Mouse (Mus musculus) ES-Bruce4 (cell line): ENCODE results near the gene Gatad1. TPM values are rescaled to one million over a fixed set of nuclear protein-coding genes. Genes with fewer than 3 reads are reported as not detected.

Experiments used
- H3K27ac ChIP-seq: 2 replicates; pipeline ENCODE4 v1.5.1; 2012; ENCODE audit warnings: low read length, inconsistent platforms; ENCODE audit not compliant: insufficient read depth
- H3K27me3 ChIP-seq: 2 replicates; pipeline ENCODE4 v1.6.1; 2012; ENCODE audit warnings: mild to moderate bottlenecking, low read length, inconsistent platforms; ENCODE audit not compliant: control insufficient read depth, poor library complexity, insufficient read depth, severe bottlenecking
- H3K36me3 ChIP-seq: 2 replicates; pipeline ENCODE4 v1.6.1; 2012; ENCODE audit warnings: inconsistent platforms, mild to moderate bottlenecking, low read length, moderate library complexity; ENCODE audit not compliant: control insufficient read depth, poor library complexity, insufficient read depth, severe bottlenecking
- H3K4me1 ChIP-seq: one replicate; pipeline ENCODE4 v1.8.1; 2011; ENCODE audit warnings: low read length; ENCODE audit not compliant: control insufficient read depth, insufficient read depth
- H3K4me3 ChIP-seq: 2 replicates; pipeline ENCODE4 v1.5.1; 2011; ENCODE audit warnings: low read depth, mild to moderate bottlenecking, low read length
- H3K9ac ChIP-seq: 2 replicates; pipeline ENCODE4 v1.6.1; 2012; ENCODE audit warnings: low read depth, mild to moderate bottlenecking, inconsistent platforms; ENCODE audit not compliant: poor library complexity, severe bottlenecking
- H3K9me3 ChIP-seq: replicated peaks from 2 replicates; pipeline ENCODE4 v1.6.1; 2012; ENCODE audit warnings: mild to moderate bottlenecking, low read length, inconsistent platforms; ENCODE audit not compliant: control insufficient read depth, poor library complexity, insufficient read depth, severe bottlenecking
- CTCF ChIP-seq: IDR thresholded peaks from one replicate; pipeline ENCODE4 v1.8.1; 2011; ENCODE audit warnings: low read depth, low read length
- EP300 ChIP-seq: IDR thresholded peaks from 2 replicates; pipeline ENCODE4 v1.6.1; 2011; ENCODE audit warnings: low read depth, low read length; ENCODE audit not compliant: insufficient read depth
- POLR2A ChIP-seq: IDR thresholded peaks from one replicate; pipeline ENCODE4 v1.8.1; 2011; ENCODE audit warnings: low read length; ENCODE audit not compliant: insufficient read depth
- polyA plus RNA-seq: library from polyadenylated mRNA; stranded (reverse); fragments of >200 nt; gene quantifications from 2 replicates; pipeline ENCODE4 v1.2.4, GENCODE M21; 2011; ENCODE audit warnings: low read depth; ENCODE audit not compliant: missing spikeins, insufficient read depth, insufficient read length

The Gatad1 gene
- polyA plus RNA-seq, 1 experiment, result 146 TPM

GRCm38 (mm10) chr5:3600790-3601189 is 56.2 kb downstream of the Gatad1 start:
- H3K4me3 ChIP-seq, result no peak overlapping the region
- H3K27ac ChIP-seq, result no peak overlapping the region
- TF ChIP-seq CTCF (no peak), POLR2A (no peak), EP300 (no peak)
- peaks cover 4% of the 10 kb centered on the region; the same call in 1 of the 2 replicates for H3K36me3 ChIP-seq
- no peaks in the 10 kb centered on the region for H3K9me3 ChIP-seq
- H3K9ac ChIP-seq, result no peak overlapping the region
- no peaks in the 10 kb centered on the region for H3K4me1 ChIP-seq
- no peaks in the 10 kb centered on the region for H3K27me3 ChIP-seq

DNA sequence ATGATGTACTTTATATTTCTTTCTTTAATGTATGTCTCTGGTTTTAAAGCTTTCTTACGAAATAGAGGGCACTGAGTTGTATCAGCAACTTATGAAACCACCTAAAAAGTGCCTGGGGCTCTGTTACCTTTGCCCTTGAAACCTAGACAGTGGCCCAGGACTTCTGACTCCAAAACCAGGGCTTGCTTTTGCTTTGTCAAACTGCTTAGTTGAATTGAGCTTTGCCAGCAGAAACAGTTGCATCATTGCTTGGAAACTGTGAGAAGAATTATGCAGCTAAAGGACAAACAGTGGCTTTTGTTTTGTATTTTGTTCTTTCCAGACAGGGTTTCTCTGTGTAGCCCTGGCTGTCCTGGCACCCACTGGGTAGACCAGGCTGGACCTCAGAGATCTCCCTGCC is 56.7 kb downstream of the Gatad1 start:
- TF ChIP-seq EP300 (no peak), POLR2A (no peak), CTCF (no peak)
- no peaks in the 10 kb centered on the region for H3K4me1 ChIP-seq
- H3K4me3 ChIP-seq, result no peak overlapping the region
- no peaks in the 10 kb centered on the region for H3K27me3 ChIP-seq
- H3K9ac ChIP-seq, result no peak overlapping the region
- H3K27ac ChIP-seq, result no peak overlapping the region
- H3K9me3 ChIP-seq, result no peaks in the 10 kb centered on the region
- H3K36me3 ChIP-seq, result peaks cover 1% of the 10 kb centered on the region; the same call in 1 of the 2 replicates

GRCm38 (mm10) chr5:3598766-3599165 is 58.2 kb downstream of the Gatad1 start:
- no peaks in the 10 kb centered on the region for H3K36me3 ChIP-seq

GRCm38 (mm10) chr5:3597171-3597570 is 59.8 kb downstream of the Gatad1 start:
- H3K36me3 ChIP-seq, result no peaks in the 10 kb centered on the region
- no peak overlapping the region for H3K4me3 ChIP-seq
- H3K9ac ChIP-seq, result peak overlapping the region; percentile 30; the same call in 1 of the 2 replicates
- no peaks in the 10 kb centered on the region for H3K9me3 ChIP-seq
- no peak overlapping the region for H3K27ac ChIP-seq
- H3K4me1 ChIP-seq, result no peaks in the 10 kb centered on the region
- H3K27me3 ChIP-seq, result no peaks in the 10 kb centered on the region
- TF ChIP-seq EP300 (no peak), POLR2A (no peak), CTCF (no peak)

More at GRCm38 (mm10) chr5:3598766-3599165, 58.2 kb downstream of the Gatad1 start:
- no peaks in the 10 kb centered on the region for H3K27me3 ChIP-seq
- H3K4me1 ChIP-seq, result no peaks in the 10 kb centered on the region
- H3K9ac ChIP-seq, result no peak overlapping the region
- TF ChIP-seq CTCF, result no peak
- no peaks in the 10 kb centered on the region for H3K9me3 ChIP-seq
- H3K4me3 ChIP-seq, result no peak overlapping the region
- H3K27ac ChIP-seq, result no peak overlapping the region

DNA sequence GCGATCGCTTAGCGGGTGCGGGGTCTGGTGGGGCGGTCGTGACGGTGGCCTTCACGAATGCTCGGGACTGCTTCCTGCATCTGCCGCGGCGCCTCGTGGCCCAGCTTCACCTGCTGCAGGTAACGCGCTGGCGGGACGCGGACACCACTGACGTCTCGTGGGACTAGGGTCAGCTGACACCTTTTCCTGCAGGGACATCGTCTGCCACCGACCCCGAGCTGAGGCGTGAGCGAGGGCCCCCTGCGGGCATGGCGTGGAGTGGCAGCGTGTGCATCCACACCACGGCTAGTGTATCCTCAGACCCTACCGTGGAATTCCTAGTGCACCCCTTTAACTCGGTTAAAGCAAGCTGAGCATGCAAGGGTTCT is 60.6 kb downstream of the Gatad1 start, which contains the start of gene Rbm48:
Rbm48 (minus strand) TSS at position 187 of the 368 bp plus-strand sequence.
- H3K36me3 ChIP-seq, result peaks cover under 1% of the 10 kb centered on the region; the same call in 1 of the 2 replicates

DNA sequence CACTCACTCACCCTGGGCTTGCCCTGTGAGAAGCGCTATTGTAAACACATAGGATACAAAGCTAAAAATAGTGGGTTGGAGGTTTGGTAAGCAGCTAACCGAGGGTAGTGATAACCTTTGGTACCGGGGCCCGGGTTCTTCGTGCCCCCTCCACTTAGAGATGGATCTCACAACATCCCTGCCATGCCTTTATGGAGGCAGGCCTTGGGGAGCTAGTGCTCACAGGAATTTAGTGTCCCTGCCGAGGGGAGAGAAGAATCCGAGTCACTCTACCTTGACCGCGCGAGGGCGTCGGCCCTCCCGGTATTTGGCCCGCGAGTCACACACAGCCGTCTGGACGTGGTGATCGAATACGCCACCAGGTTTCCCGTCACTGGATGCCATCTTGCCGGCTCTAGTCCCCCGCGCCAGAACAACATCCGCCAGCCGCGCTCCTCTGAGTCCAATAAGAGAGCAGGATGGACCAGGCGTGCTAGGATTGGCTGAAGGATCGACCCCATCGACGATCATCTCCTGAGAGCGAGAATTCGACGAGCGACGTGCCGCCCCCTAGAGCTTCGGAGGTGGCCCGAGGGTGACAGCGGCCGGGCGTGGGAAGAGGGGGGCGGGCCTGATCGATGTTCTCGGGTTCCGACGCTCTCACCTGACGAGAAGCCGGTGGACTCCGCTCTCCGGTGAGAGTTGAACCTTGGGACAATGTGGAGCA is 61.1 kb downstream of the Gatad1 start, which contains the start of gene Pex1:
Pex1 (plus strand) TSS at position 374 of the 706 bp plus-strand sequence.
- TF ChIP-seq POLR2A, result no peak
- TF ChIP-seq EP300, result peak; percentile 52; the same call in 1 of the 2 replicates
- TF ChIP-seq CTCF, result peak; percentile 31
- Histone ChIP-seq H3K9me3 (no peaks in the 10 kb centered on the region), H3K9ac (peak within 1 kb of the TSS; percentile 54), H3K36me3 (peaks cover 6% of the 10 kb centered on the region; the same call in 1 of the 2 replicates), H3K27ac (no peak within 1 kb of the TSS), H3K4me3 (peak within 1 kb of the TSS; percentile 93), H3K4me1 (no peaks in the 10 kb centered on the region), H3K27me3 (no peaks in the 10 kb centered on the region)

More for the DNA sequence above, 60.6 kb downstream of the Gatad1 start, which contains the start of gene Rbm48:
- TF ChIP-seq POLR2A (no peak), CTCF (peak; percentile 55), EP300 (no peak)
- Histone ChIP-seq H3K27ac (no peak within 1 kb of the TSS), H3K4me1 (no peaks in the 10 kb centered on the region), H3K9me3 (no peaks in the 10 kb centered on the region), H3K4me3 (peak within 1 kb of the TSS; percentile 93), H3K27me3 (no peaks in the 10 kb centered on the region), H3K9ac (peak within 1 kb of the TSS; percentile 54)

Other genes with a start within 250 kb of the Gatad1 start
- gene Fam133b, start 113.4 kb downstream of the Gatad1 start, polyA plus RNA-seq, result 49.6 and 51.0 TPM in 2 replicates
- 18.0 and 18.5 TPM in 2 replicates for gene 1700109H08Rik, start 85.6 kb downstream of the Gatad1 start, polyA plus RNA-seq
- gene Pex1, start 61.1 kb downstream of the Gatad1 start, polyA plus RNA-seq, result 23.4 and 23.7 TPM in 2 replicates
- 13.9 and 17.6 TPM in 2 replicates for gene Rbm48, start 60.6 kb downstream of the Gatad1 start, polyA plus RNA-seq
- not detected in 2 replicates for gene Tmbim7, start 6.0 kb downstream of the Gatad1 start, polyA plus RNA-seq
- gene Ankib1, start 145.7 kb upstream of the Gatad1 start, polyA plus RNA-seq, result 17.9 and 21.1 TPM in 2 replicates
- gene Krit1, start 146.0 kb upstream of the Gatad1 start, polyA plus RNA-seq, result 55.6 and 56.1 TPM in 2 replicates
- gene Lrrd1, start 188.0 kb upstream of the Gatad1 start, polyA plus RNA-seq, result not detected in 2 replicates
- 6.7 and 8.3 TPM in 2 replicates for gene Mterf1a, start 236.7 kb upstream of the Gatad1 start, polyA plus RNA-seq